Mouse (Mus musculus) neural tube, embryonic 15.5 days (tissue): ENCODE measurements around the gene Ebf1. TPM values are rescaled to one million over a fixed set of nuclear protein-coding genes. Genes with fewer than 3 reads are reported as not detected.

Experiments
- ATAC-seq: fragments of 200-750 bp; cut with Nextera tagmentation; 2 replicates; pipeline ENCODE4 v1.8.0; 2017; ENCODE audit warnings: mild to moderate bottlenecking, moderate TSS enrichment, moderate library complexity; ENCODE audit not compliant: low FRiP score
- H3K27ac ChIP-seq: fragments of 300-500 bp; sonication (generic); replicated peaks from 2 replicates; pipeline ENCODE4 v1.5.1; 2015; ENCODE audit warnings: mild to moderate bottlenecking, inconsistent platforms
- H3K27me3 ChIP-seq: fragments of 300-500 bp; sonication (generic); replicated peaks from 2 replicates; pipeline ENCODE4 v1.6.1; 2015; ENCODE audit warnings: inconsistent platforms
- H3K36me3 ChIP-seq: fragments of 300-500 bp; sonication (generic); 2 replicates; pipeline ENCODE4 v1.6.1; 2015; ENCODE audit warnings: inconsistent platforms
- H3K4me1 ChIP-seq: fragments of 300-500 bp; sonication (generic); 2 replicates; pipeline ENCODE4 v1.6.1; 2015; ENCODE audit warnings: inconsistent platforms
- H3K4me2 ChIP-seq: fragments of 300-500 bp; sonication (generic); 2 replicates; pipeline ENCODE4 v1.6.1; 2015; ENCODE audit warnings: inconsistent platforms, mild to moderate bottlenecking, moderate library complexity
- H3K4me3 ChIP-seq: fragments of 300-500 bp; sonication (generic); replicated peaks from 2 replicates; pipeline ENCODE4 v1.5.1; 2015; ENCODE audit warnings: mild to moderate bottlenecking, inconsistent platforms
- H3K9ac ChIP-seq: fragments of 300-500 bp; sonication (generic); replicated peaks from 2 replicates; pipeline ENCODE4 v1.6.1; 2015; ENCODE audit warnings: mild to moderate bottlenecking, inconsistent platforms
- H3K9me3 ChIP-seq: fragments of 300-500 bp; sonication (generic); replicated peaks from 2 replicates; pipeline ENCODE4 v1.6.1; 2016; ENCODE audit warnings: inconsistent platforms
- WGBS: fragments of 180-500 bp; shearing (Covaris S2); methylation state at CpG from one replicate; pipeline ENCODE4 v1.1.7; 2015; ENCODE audit warnings: mixed read lengths; 5-methylcytosine and 5-hydroxymethylcytosine counted together
- polyA plus RNA-seq: library from polyadenylated mRNA; unstranded; fragments of >200 nt; fragmentation: Nextera tagmentation; extraction: Ambion mirVana; gene quantifications from 2 replicates; pipeline ENCODE4 v1.2.1, GENCODE M21; 2015

The Ebf1 gene
- polyA plus RNA-seq, 1 experiment from 2014 or later = 168 TPM

GRCm38 (mm10) chr11:44983961-44984360 is 366.8 kb downstream of the Ebf1 start:
- no peaks in the 10 kb centered on the region for H3K9me3 ChIP-seq
- no peaks in the 10 kb centered on the region for H3K36me3 ChIP-seq
- H3K27ac ChIP-seq = 0 out of 2 replicates have a peak overlapping the region, but pooled peaks have one; percentile 15
- H3K27me3 ChIP-seq = no peaks in the 10 kb centered on the region
- 58% methylated on average over 6 of the region's 6 CpGs for WGBS
- ATAC-seq = peak; percentile 46; the same call in 1 of the 2 replicates
- H3K4me1 ChIP-seq = peaks cover 36% of the 10 kb centered on the region
- H3K4me2 ChIP-seq = no peak overlapping the region
- H3K4me3 ChIP-seq = no peak overlapping the region
- no peak overlapping the region for H3K9ac ChIP-seq

- Histone ChIP-seq H3K4me1 (peaks cover 32% of the 10 kb centered on the region), H3K27ac (peak overlapping the region; percentile 34), H3K9me3 (no peaks in the 10 kb centered on the region), H3K4me2 (no peak overlapping the region), H3K9ac (no peak overlapping the region), H3K4me3 (no peak overlapping the region), H3K36me3 (no peaks in the 10 kb centered on the region), H3K27me3 (no peaks in the 10 kb centered on the region)
- 25% methylated on average over 7 of the region's 7 CpGs for WGBS
- ATAC-seq = 0 out of 2 replicates have a peak, but pooled peaks have one; percentile 12
These were observed 367.3 kb downstream of the Ebf1 start for GRCm38 (mm10) chr11:44984381-44984780.

GRCm38 (mm10) chr11:44987796-44988195 is 370.7 kb downstream of the Ebf1 start:
- Histone ChIP-seq H3K9ac (no peak overlapping the region), H3K4me3 (no peak overlapping the region), H3K27ac (no peak overlapping the region), H3K27me3 (no peaks in the 10 kb centered on the region), H3K4me1 (peaks cover 13% of the 10 kb centered on the region; the same call in 1 of the 2 replicates), H3K9me3 (no peaks in the 10 kb centered on the region), H3K4me2 (no peak overlapping the region), H3K36me3 (no peaks in the 10 kb centered on the region)
- no peak for ATAC-seq
- 39% methylated on average over 4 of the region's 4 CpGs for WGBS

GRCm38 (mm10) chr11:45002681-45003286 is 385.7 kb downstream of the Ebf1 start:
- Histone ChIP-seq H3K9ac (no peak overlapping the region), H3K4me1 (0 out of 2 replicates have a peak, but pooled peaks cover 7% of the 10 kb centered on the region), H3K27ac (no peak overlapping the region), H3K9me3 (no peaks in the 10 kb centered on the region), H3K36me3 (no peaks in the 10 kb centered on the region), H3K27me3 (no peaks in the 10 kb centered on the region), H3K4me3 (no peak overlapping the region), H3K4me2 (no peak overlapping the region)
- WGBS = 81% methylated on average over 5 of the region's 5 CpGs
- ATAC-seq = no peak

- WGBS = 45% methylated on average over 9 of the region's 9 CpGs
- ATAC-seq = no peak
- no peak overlapping the region for H3K4me2 ChIP-seq
- H3K9me3 ChIP-seq = no peaks in the 10 kb centered on the region
- H3K27ac ChIP-seq = no peak overlapping the region
- H3K4me1 ChIP-seq = peaks cover 11% of the 10 kb centered on the region; the same call in 1 of the 2 replicates
- H3K27me3 ChIP-seq = no peaks in the 10 kb centered on the region
- H3K4me3 ChIP-seq = no peak overlapping the region
- no peak overlapping the region for H3K9ac ChIP-seq
- no peaks in the 10 kb centered on the region for H3K36me3 ChIP-seq
These were observed 386.8 kb downstream of the Ebf1 start for GRCm38 (mm10) chr11:45003716-45004437.

DNA sequence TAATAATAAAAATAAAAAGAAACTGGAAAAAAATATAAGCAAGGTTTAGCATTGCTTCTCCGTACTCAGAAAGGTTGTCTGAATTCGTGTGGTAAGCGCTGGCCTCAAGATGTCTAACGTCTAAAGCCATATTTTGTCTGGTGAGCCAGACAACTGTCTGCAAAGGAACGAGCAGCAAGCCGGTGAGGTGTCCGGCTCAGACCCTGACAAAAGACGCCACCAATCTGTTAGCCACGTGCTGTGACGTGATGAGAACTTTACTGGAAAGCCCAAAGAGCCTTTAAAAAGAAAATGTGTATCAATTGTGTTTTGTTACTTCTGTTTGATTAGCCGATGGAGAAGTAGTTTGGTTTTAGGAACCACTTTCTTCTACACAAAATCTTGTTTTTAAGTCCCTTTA is 390.2 kb downstream of the Ebf1 start:
- Histone ChIP-seq H3K9ac (no peak overlapping the region), H3K27ac (no peak overlapping the region), H3K4me3 (no peak overlapping the region), H3K36me3 (no peaks in the 10 kb centered on the region), H3K4me2 (no peak overlapping the region), H3K27me3 (no peaks in the 10 kb centered on the region), H3K9me3 (no peaks in the 10 kb centered on the region), H3K4me1 (peaks cover 11% of the 10 kb centered on the region; the same call in 1 of the 2 replicates)
- WGBS = 38% methylated on average over 11 of the region's 11 CpGs
- ATAC-seq = no peak

DNA sequence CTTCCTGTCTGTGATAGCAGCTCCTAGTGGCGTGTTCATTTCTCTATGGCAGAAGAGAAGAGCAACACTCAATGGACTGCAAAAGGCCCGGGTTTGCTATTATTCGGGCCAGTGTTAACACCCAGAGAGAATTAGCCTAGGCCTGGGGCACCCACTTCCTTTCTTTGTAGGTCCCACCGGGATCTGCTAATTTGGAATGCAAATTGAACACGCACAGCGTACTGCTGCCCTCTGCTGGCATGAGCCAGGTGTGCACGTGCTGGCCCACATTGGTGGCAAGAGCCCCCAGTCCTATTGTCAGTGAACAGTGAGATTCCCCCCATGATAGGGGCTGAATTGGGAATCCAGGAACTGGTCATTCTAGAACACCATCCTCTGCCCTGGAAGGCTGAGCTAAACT is 391.0 kb downstream of the Ebf1 start:
- H3K9ac ChIP-seq = no peak overlapping the region
- WGBS = 2% methylated on average over 7 of the region's 7 CpGs
- no peak overlapping the region for H3K27ac ChIP-seq
- no peaks in the 10 kb centered on the region for H3K27me3 ChIP-seq
- H3K4me2 ChIP-seq = peak overlapping the region; percentile 48
- H3K36me3 ChIP-seq = no peaks in the 10 kb centered on the region
- H3K4me1 ChIP-seq = peaks cover 11% of the 10 kb centered on the region; the same call in 1 of the 2 replicates
- H3K9me3 ChIP-seq = no peaks in the 10 kb centered on the region
- 0 out of 2 replicates have a peak overlapping the region, but pooled peaks have one; percentile 15 for H3K4me3 ChIP-seq
- peak; percentile 47; the same call in 1 of the 2 replicates for ATAC-seq

DNA sequence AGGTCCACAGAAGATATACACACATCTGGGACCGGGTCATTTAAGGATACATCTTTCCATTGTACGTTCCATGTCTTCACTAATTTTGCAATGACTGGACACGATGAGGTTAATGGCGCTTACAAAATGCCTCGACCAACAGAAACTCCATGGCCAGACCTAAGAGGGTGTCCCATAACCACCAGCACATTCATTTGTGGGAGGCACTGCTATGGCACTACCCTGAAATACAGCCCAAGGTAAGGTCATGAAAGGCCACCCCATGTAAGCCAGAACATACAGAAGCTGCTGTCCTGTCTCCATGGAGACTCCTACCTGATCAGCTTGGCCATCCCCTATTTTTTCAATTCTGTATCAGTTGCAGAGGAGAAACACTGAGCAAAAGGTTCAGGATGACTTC is 391.6 kb downstream of the Ebf1 start:
- no peak overlapping the region for H3K4me2 ChIP-seq
- H3K36me3 ChIP-seq = no peaks in the 10 kb centered on the region
- WGBS = 87% methylated on average over 5 of the region's 5 CpGs
- H3K9ac ChIP-seq = no peak overlapping the region
- peaks cover 9% of the 10 kb centered on the region; the same call in 1 of the 2 replicates for H3K4me1 ChIP-seq
- no peak for ATAC-seq
- no peaks in the 10 kb centered on the region for H3K9me3 ChIP-seq
- H3K4me3 ChIP-seq = no peak overlapping the region
- no peak overlapping the region; the same call in 1 of the 2 replicates for H3K27ac ChIP-seq
- no peaks in the 10 kb centered on the region for H3K27me3 ChIP-seq

GRCm38 (mm10) chr11:45012081-45012480 is 395.0 kb downstream of the Ebf1 start:
- Histone ChIP-seq H3K27ac (no peak overlapping the region), H3K4me2 (no peak overlapping the region), H3K4me1 (peaks cover 4% of the 10 kb centered on the region; the same call in 1 of the 2 replicates), H3K9ac (no peak overlapping the region), H3K27me3 (no peaks in the 10 kb centered on the region), H3K9me3 (no peaks in the 10 kb centered on the region), H3K36me3 (no peaks in the 10 kb centered on the region), H3K4me3 (no peak overlapping the region)
- WGBS = 95% methylated on average over 1 of the region's 1 CpGs
- no peak for ATAC-seq

DNA sequence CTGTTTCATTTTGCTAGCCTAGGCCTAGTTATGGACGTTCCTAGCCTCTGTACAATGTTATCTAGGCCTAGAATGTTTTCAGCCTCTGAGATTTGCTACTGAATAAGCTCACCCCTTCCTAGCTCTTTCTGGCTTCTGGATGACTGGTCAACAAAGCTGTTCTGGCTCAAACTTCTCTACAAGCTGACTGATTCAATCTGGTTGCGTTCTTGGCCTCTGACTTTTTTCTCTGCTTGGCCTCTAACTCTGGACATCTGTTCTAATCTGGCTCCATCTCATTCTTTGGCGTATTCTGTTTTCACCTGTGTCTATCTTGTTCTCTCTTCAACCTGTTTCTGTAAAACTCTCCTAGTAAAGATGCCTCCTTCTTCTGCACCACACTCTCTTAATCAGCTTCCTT is 400.4 kb downstream of the Ebf1 start:
- H3K27ac ChIP-seq = no peak overlapping the region
- ATAC-seq = no peak

DNA sequence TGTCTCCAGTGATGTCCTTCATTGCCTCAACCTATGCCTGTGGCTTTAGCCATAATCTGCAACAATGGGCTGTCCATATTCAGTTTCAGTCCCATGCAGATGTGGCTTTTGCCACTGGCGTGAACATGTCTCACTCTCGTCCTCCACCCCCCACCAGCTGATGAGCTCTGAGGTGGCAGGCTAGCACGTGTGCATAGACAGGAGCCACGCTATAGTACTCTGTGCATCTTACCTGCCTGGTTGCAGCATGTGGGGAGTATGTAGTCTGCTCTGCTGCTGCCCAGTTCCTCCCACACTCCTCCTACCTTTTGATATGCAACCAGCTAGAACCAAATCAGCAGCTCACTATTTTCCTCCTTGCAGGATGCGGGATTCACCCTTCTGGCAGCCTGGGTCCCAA is 408.9 kb downstream of the Ebf1 start:
- Histone ChIP-seq H3K27ac (peak overlapping the region; percentile 43), H3K4me2 (no peak overlapping the region), H3K9ac (no peak overlapping the region), H3K4me1 (peaks cover 14% of the 10 kb centered on the region), H3K4me3 (no peak overlapping the region), H3K9me3 (no peaks in the 10 kb centered on the region), H3K36me3 (no peaks in the 10 kb centered on the region), H3K27me3 (no peaks in the 10 kb centered on the region)
- 79% methylated on average over 5 of the region's 5 CpGs for WGBS
- ATAC-seq = peak; percentile 35; the same call in 1 of the 2 replicates

More for the DNA sequence above, 400.4 kb downstream of the Ebf1 start:
- Histone ChIP-seq H3K4me3 (no peak overlapping the region), H3K27me3 (no peaks in the 10 kb centered on the region), H3K9ac (no peak overlapping the region), H3K4me1 (no peaks in the 10 kb centered on the region), H3K36me3 (no peaks in the 10 kb centered on the region), H3K4me2 (no peak overlapping the region), H3K9me3 (no peaks in the 10 kb centered on the region)
- WGBS = 78% methylated on average over 3 of the region's 3 CpGs

DNA sequence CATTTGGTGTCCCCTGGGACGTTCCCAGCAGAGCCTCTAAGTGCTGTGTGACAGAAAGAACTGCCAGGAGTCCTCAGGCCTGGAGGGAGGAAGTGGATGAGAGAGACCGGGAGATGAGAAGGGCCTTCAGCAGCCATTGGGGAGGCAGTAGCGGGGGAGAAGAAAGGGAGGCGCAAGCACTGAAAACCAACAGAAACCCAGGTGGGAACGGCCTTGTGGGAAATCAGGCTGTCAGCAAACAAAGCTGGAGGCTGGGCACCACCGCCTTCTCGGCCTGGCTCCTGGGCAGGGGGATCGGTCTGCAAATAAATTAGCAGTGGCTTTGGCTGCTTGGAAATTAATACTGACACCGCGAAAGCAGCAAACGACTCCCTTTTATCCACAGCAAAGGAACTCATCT is 409.6 kb downstream of the Ebf1 start:
- Histone ChIP-seq H3K4me1 (peaks cover 14% of the 10 kb centered on the region), H3K36me3 (no peaks in the 10 kb centered on the region), H3K27me3 (no peaks in the 10 kb centered on the region), H3K4me2 (peak overlapping the region; percentile 30), H3K9me3 (no peaks in the 10 kb centered on the region), H3K9ac (no peak overlapping the region), H3K27ac (peak overlapping the region; percentile 43), H3K4me3 (no peak overlapping the region)
- 10% methylated on average over 11 of the region's 11 CpGs for WGBS
- ATAC-seq = peak; percentile 65; the same call in 1 of the 2 replicates
